Mouse (Mus musculus): ENCODE measurements around the gene Gpr25.

GRCm38 (mm10) chr1:136220037-136220871, 40.4 kb downstream of the Gpr25 start:
- TF ChIP-seq CTCF (IDR thresholded peaks at IDR 0.05 in 2 of 3, conservative IDR thresholded peaks at IDR 0.05 in 1 of 3; ENCODE audit: control insufficient read depth in 1 of 3, insufficient read depth in 1 of 3, low read depth in 2 of 3, low read length in 3 of 3, poor library complexity in 1 of 3, severe bottlenecking in 1 of 3) (no peak), POLR2A (IDR thresholded peaks at IDR 0.05; ENCODE audit: control insufficient read depth in 1 of 2, insufficient read depth in 1 of 2, low read depth in 1 of 2, low read length in 2 of 2, poor library complexity in 1 of 2) (no peak), POLR2AphosphoS5 (IDR thresholded peaks at IDR 0.05; ENCODE audit: borderline replicate concordance, low read depth, low read length) (no peak), ZC3H11A (IDR thresholded peaks at IDR 0.05; ENCODE audit: low read depth, low read length) (no peak)

All from MEL (cell line).